35 mouse cellular contexts compared by ENCODE assay signal in genomic region chr7:140721095-140721494, GRCm38 (mm10). TPM values are rescaled to one million over a fixed set of nuclear protein-coding genes. Genes with fewer than 3 reads are reported as not detected.
DNase-seq lines count a peak whose midpoint lies in the region; ATAC-seq and TF ChIP-seq lines count a peak whose summit lies in the region.
"Had no signal": no experiment of that assay in that cellular context is flagged by ENCODE, and none has a peak within 500 bp of the region (broad histone marks: within the 10 kb centered on the region; RNA-seq: fewer than 3 reads in every experiment).

No protein-coding gene starts in this region.

- TF ChIP-seq POLR2A in liver, adult 2 months (IDR thresholded peaks at IDR 0.05; ENCODE audit: extremely low read depth, insufficient read depth, low read length) = no peak

- ATAC-seq in liver, embryonic 11.5 days (replicated peaks; ENCODE audit: low FRiP score) = no peak
- ATAC-seq: forebrain, embryonic 13.5 days; forebrain, embryonic 16.5 days; hindbrain, postnatal 0 days; Patski had no signal

- no peaks in the 10 kb centered on the region for H3K9me3 ChIP-seq in liver, embryonic 11.5 days (ENCODE audit: control insufficient read depth, low read length)
- H3K9me3 ChIP-seq: forebrain, embryonic 10.5 days; forebrain, embryonic 13.5 days; G1E; heart, embryonic 10.5 days; heart, embryonic 13.5 days had no signal

- no peak overlapping the region for H3K4me2 ChIP-seq in liver, embryonic 11.5 days
- H3K4me2 ChIP-seq: forebrain, embryonic 13.5 days; heart, embryonic 13.5 days; hindbrain, embryonic 14.5 days had no signal

- DNase-seq in adrenal gland, postnatal 14 days = peak; percentile 14
- no peak for DNase-seq in adrenal gland, postnatal 4 days (ENCODE audit: low spot score in 2 of 2)
- peak; percentile 5 to 20 for DNase-seq in kidney, adult 8-10 months
- no peak for DNase-seq in kidney, postnatal 10 days
- DNase-seq in liver, adult 2 months (ENCODE audit: extremely low read depth, low read depth, low spot score) = peak; percentile 100
- DNase-seq in liver, embryonic 11.5 days (ENCODE audit: low spot score) = no peak
- DNase-seq in adipocyte (ENCODE audit: low spot score) = peak; percentile 14
- no peak for DNase-seq in lung, postnatal 10 days
- DNase-seq: adrenal gland, postnatal 10 days; B cell, adult 2 months; cerebellum, adult 18-20 months; cerebellum, adult 9-10 months; cerebellum, postnatal 14 days; gastrocnemius, postnatal 10 days; gastrocnemius, postnatal 36 days; heart, adult 2 months; heart, postnatal 14 days; heart, postnatal 4 days had no signal

- no peaks in the 10 kb centered on the region; the same call in 1 of the 2 replicates for H3K79me2 ChIP-seq in liver, adult 2 months (ENCODE audit: control insufficient read depth, insufficient read depth, low read length)

- peak overlapping the region; percentile 87 for H3K27ac ChIP-seq in liver, adult 2 months (replicated peaks; ENCODE audit: insufficient read depth, low read depth, low read length)
- H3K27ac ChIP-seq in liver, embryonic 11.5 days (ENCODE audit: low read depth, low read length) = no peak overlapping the region
- H3K27ac ChIP-seq: forebrain, embryonic 10.5 days; forebrain, embryonic 13.5 days; heart, adult 2 months; heart, embryonic 10.5 days; heart, embryonic 13.5 days; hindbrain, embryonic 14.5 days; hindbrain, postnatal 0 days had no signal

- H3K4me3 ChIP-seq in liver, adult 2 months (ENCODE audit: insufficient read depth, low read depth, low read length) = no peak overlapping the region
- no peak overlapping the region for H3K4me3 ChIP-seq in liver, embryonic 11.5 days (ENCODE audit: low read depth, low read length)
- H3K4me3 ChIP-seq: forebrain, embryonic 10.5 days; forebrain, embryonic 13.5 days; heart, adult 2 months; heart, embryonic 10.5 days; heart, embryonic 13.5 days had no signal

- TF ChIP-seq CTCF in liver, adult 2 months (IDR thresholded peaks at IDR 0.05; ENCODE audit: low read depth, low read length) = no peak

- WGBS in liver, adult 2 months = 27% methylated on average over 6 of the region's 6 CpGs
- 74% methylated on average over 6 of the region's 6 CpGs for WGBS in liver, embryonic 11.5 days

- H3K9ac ChIP-seq in liver, adult 2 months (ENCODE audit: low read depth, low read length) = no peak overlapping the region
- no peak overlapping the region for H3K9ac ChIP-seq in liver, embryonic 11.5 days (ENCODE audit: low read depth, low read length)
- H3K9ac ChIP-seq: forebrain, embryonic 13.5 days; heart, embryonic 13.5 days; hindbrain, embryonic 14.5 days had no signal

- peaks cover 47% of the 10 kb centered on the region for H3K4me1 ChIP-seq in liver, adult 2 months (ENCODE audit: control insufficient read depth, insufficient read depth, low read length)
- no peaks in the 10 kb centered on the region for H3K4me1 ChIP-seq in liver, embryonic 11.5 days (replicated peaks; ENCODE audit: control insufficient read depth, insufficient read depth, low read length)
- H3K4me1 ChIP-seq: forebrain, embryonic 10.5 days; forebrain, embryonic 13.5 days; heart, embryonic 10.5 days; heart, embryonic 13.5 days had no signal

- H3K27me3 ChIP-seq in liver, adult 2 months (ENCODE audit: control insufficient read depth, insufficient read depth, low read length) = no peaks in the 10 kb centered on the region
- H3K27me3 ChIP-seq in liver, embryonic 11.5 days (replicated peaks; ENCODE audit: control insufficient read depth, insufficient read depth, low read length) = no peaks in the 10 kb centered on the region
- H3K27me3 ChIP-seq: forebrain, embryonic 13.5 days; heart, embryonic 13.5 days had no signal

- no peaks in the 10 kb centered on the region for H3K36me3 ChIP-seq in liver, adult 2 months (ENCODE audit: control insufficient read depth, insufficient read depth, low read length)
- H3K36me3 ChIP-seq in liver, embryonic 11.5 days (ENCODE audit: control insufficient read depth, insufficient read depth, low read length) = no peaks in the 10 kb centered on the region
- H3K36me3 ChIP-seq: forebrain, embryonic 10.5 days; G1E; heart, embryonic 10.5 days; heart, embryonic 13.5 days had no signal

RNA-seq across cellular contexts. Expression of gene Olfr541, which starts 24.0 kb away (rescaled TPM):
- not detected in 2 replicates for total RNA-seq in adrenal gland, postnatal 14 days (2021)
- total RNA-seq in adrenal gland, postnatal 4 days (2021) = not detected
- not detected in 2 replicates for total RNA-seq in liver, adult 2 months (2014; rRNA removed)
- polyA plus RNA-seq in liver, adult 2 months (2012; rRNA removed) = 0.07 TPM in 1 of 2 replicates, not detected in the other
- not detected in 2 replicates for polyA plus RNA-seq in liver, embryonic 11.5 days (2014; fragmentation: Nextera tagmentation; extraction: Ambion mirVana)
- total RNA-seq: adrenal gland, postnatal 10 days; CH12.LX; gastrocnemius, adult 18-20 months; gastrocnemius, postnatal 10 days; gastrocnemius, postnatal 36 days; granulocyte monocyte progenitor cell, adult 5-6 weeks; heart, adult 2 months; heart, postnatal 14 days; heart, postnatal 4 days; hindbrain, postnatal 0 days had no signal
- polyA plus RNA-seq: brain, embryonic 14.5 days; embryonic facial prominence, embryonic 11.5 days; embryonic facial prominence, embryonic 14.5 days; forebrain, embryonic 10.5 days; forebrain, embryonic 13.5 days; forebrain, embryonic 16.5 days; G1E; heart, adult 2 months; heart, embryonic 10.5 days; heart, embryonic 13.5 days; heart, embryonic 16.5 days; hindbrain, embryonic 11.5 days; hindbrain, embryonic 14.5 days; hindbrain, postnatal 0 days; Patski had no signal

RNA-seq across cellular contexts. Expression of gene Olfr45, which starts 39.3 kb away (rescaled TPM):
- total RNA-seq in adrenal gland, postnatal 14 days (2021) = not detected in 2 replicates
- not detected for total RNA-seq in adrenal gland, postnatal 4 days (2021)
- total RNA-seq in liver, adult 2 months (2014; rRNA removed) = not detected in 2 replicates
- not detected in 2 replicates for polyA plus RNA-seq in liver, adult 2 months (2012; rRNA removed)
- polyA plus RNA-seq in liver, embryonic 11.5 days (2014; fragmentation: Nextera tagmentation; extraction: Ambion mirVana) = not detected in 2 replicates
- total RNA-seq: adrenal gland, postnatal 10 days; CH12.LX; gastrocnemius, adult 18-20 months; gastrocnemius, postnatal 10 days; gastrocnemius, postnatal 36 days; granulocyte monocyte progenitor cell, adult 5-6 weeks; heart, adult 2 months; heart, postnatal 14 days; heart, postnatal 4 days; hindbrain, postnatal 0 days had no signal
- polyA plus RNA-seq: brain, embryonic 14.5 days; embryonic facial prominence, embryonic 11.5 days; embryonic facial prominence, embryonic 14.5 days; forebrain, embryonic 10.5 days; forebrain, embryonic 13.5 days; forebrain, embryonic 16.5 days; G1E; heart, adult 2 months; heart, embryonic 10.5 days; heart, embryonic 13.5 days; heart, embryonic 16.5 days; hindbrain, embryonic 11.5 days; hindbrain, embryonic 14.5 days; hindbrain, postnatal 0 days; Patski had no signal

RNA-seq across cellular contexts. Expression of gene Cyp2e1, which starts 42.4 kb away (rescaled TPM):
- total RNA-seq in adrenal gland, postnatal 14 days (2021) = 83.0 and 573 TPM in 2 replicates
- 100 to 1,000 TPM in 1 of 2 experiments, 1 to 10 TPM in 1; 4.1 to 138 TPM for total RNA-seq in adrenal gland, postnatal 4 days (2021)
- total RNA-seq in liver, adult 2 months (2014; rRNA removed) = 3,097 and 4,003 TPM in 2 replicates
- 2,786 and 2,859 TPM in 2 replicates for polyA plus RNA-seq in liver, adult 2 months (2012; rRNA removed)
- polyA plus RNA-seq in liver, embryonic 11.5 days (2014; fragmentation: Nextera tagmentation; extraction: Ambion mirVana) = not detected in 2 replicates
- total RNA-seq: CH12.LX; granulocyte monocyte progenitor cell, adult 5-6 weeks; hindbrain, postnatal 0 days had no signal
- polyA plus RNA-seq: brain, embryonic 14.5 days; embryonic facial prominence, embryonic 11.5 days; embryonic facial prominence, embryonic 14.5 days; forebrain, embryonic 10.5 days; forebrain, embryonic 13.5 days; forebrain, embryonic 16.5 days; G1E; heart, embryonic 10.5 days; heart, embryonic 13.5 days; heart, embryonic 16.5 days; hindbrain, embryonic 11.5 days; hindbrain, embryonic 14.5 days; hindbrain, postnatal 0 days; Patski had no signal

Comparison
In these comparisons a context has a peak if more than half of its experiments do, and no peak if none do; other contexts are left out.
1. DNase-seq: peak in adrenal gland, postnatal 14 days (single experiment), kidney, adult 8-10 months (2 of 2), liver, adult 2 months (single experiment) and adipocyte (single experiment); none in adrenal gland, postnatal 4 days (0 of 2), kidney, postnatal 10 days (single experiment), liver, embryonic 11.5 days (single experiment) and lung, postnatal 10 days (single experiment).